In genomic region chr8:26227529-26227895, GRCm38 (mm10) we compare ENCODE assay signal across 20 mouse cellular contexts.
DNase-seq lines count a peak whose midpoint lies in the region; ATAC-seq lines count a peak whose summit lies in the region.
"Had no signal": no experiment of that assay in that cellular context is flagged by ENCODE, and none has a peak within 500 bp of the region (broad histone marks: within the 10 kb centered on the region; RNA-seq: fewer than 3 reads in every experiment).

No protein-coding gene starts in this region.

- 21% methylated on average over 5 of the region's 5 CpGs for WGBS in embryonic facial prominence, embryonic 12.5 days
- WGBS in embryonic facial prominence, embryonic 10.5 days = 38% methylated on average over 5 of the region's 5 CpGs
- WGBS in limb, embryonic 11.5 days = 33% methylated on average over 5 of the region's 5 CpGs
- WGBS in intestine, embryonic 15.5 days = 42% methylated on average over 5 of the region's 5 CpGs

- no peak overlapping the region for H3K4me3 ChIP-seq in embryonic facial prominence, embryonic 12.5 days
- no peak overlapping the region for H3K4me3 ChIP-seq in embryonic facial prominence, embryonic 10.5 days
- H3K4me3 ChIP-seq in limb, embryonic 11.5 days (ENCODE audit: low read depth, low read length) = no peak overlapping the region
- H3K4me3 ChIP-seq in intestine, embryonic 15.5 days (replicated peaks) = no peak overlapping the region
- H3K4me3 ChIP-seq: hindbrain, embryonic 10.5 days; hindbrain, embryonic 15.5 days; liver, embryonic 15.5 days had no signal

- no peak for ATAC-seq in embryonic facial prominence, embryonic 12.5 days (ENCODE audit: insufficient number of reproducible peaks, insufficient read depth, low FRiP score, low TSS enrichment)
- no peak for ATAC-seq in limb, embryonic 11.5 days (ENCODE audit: insufficient number of reproducible peaks, low FRiP score, low TSS enrichment, low read depth)
- ATAC-seq in intestine, embryonic 15.5 days = no peak
- ATAC-seq: forebrain, embryonic 14.5 days; inflammation-experienced regulatory T-cells, adult 6 months had no signal

- DNase-seq in embryonic facial prominence, embryonic 10.5 days (ENCODE audit: low spot score) = no peak
- DNase-seq in kidney, adult 9 months = peak; percentile 38
- no peak for DNase-seq in kidney, postnatal 10 days
- DNase-seq in kidney, postnatal 36 days = peak; percentile 29 to 51
- peak; percentile 40 for DNase-seq in limb, embryonic 11.5 days (ENCODE audit: low spot score)
- DNase-seq: adrenal gland, postnatal 25 days; B cell, adult 2 months; cerebellum, adult 18-20 months; heart, postnatal 14 days; lung, postnatal 14 days; midbrain, embryonic 14.5 days; thymus, postnatal 4 days had no signal

- no peak overlapping the region for H3K9ac ChIP-seq in embryonic facial prominence, embryonic 12.5 days
- H3K9ac ChIP-seq in limb, embryonic 11.5 days (ENCODE audit: low read length) = no peak overlapping the region
- no peak overlapping the region for H3K9ac ChIP-seq in intestine, embryonic 15.5 days
- H3K9ac ChIP-seq: hindbrain, embryonic 15.5 days; liver, embryonic 15.5 days; lung, embryonic 14.5 days had no signal

- H3K4me1 ChIP-seq in embryonic facial prominence, embryonic 12.5 days = peaks cover 13% of the 10 kb centered on the region
- H3K4me1 ChIP-seq in embryonic facial prominence, embryonic 10.5 days = peaks cover 37% of the 10 kb centered on the region
- peaks cover 13% of the 10 kb centered on the region for H3K4me1 ChIP-seq in limb, embryonic 11.5 days (ENCODE audit: control insufficient read depth, insufficient read depth, low read length)
- no peaks in the 10 kb centered on the region for H3K4me1 ChIP-seq in intestine, embryonic 15.5 days (replicated peaks)
- H3K4me1 ChIP-seq: hindbrain, embryonic 15.5 days; liver, embryonic 15.5 days had no signal

- H3K9me3 ChIP-seq in embryonic facial prominence, embryonic 12.5 days = no peaks in the 10 kb centered on the region
- no peaks in the 10 kb centered on the region for H3K9me3 ChIP-seq in embryonic facial prominence, embryonic 10.5 days
- no peaks in the 10 kb centered on the region for H3K9me3 ChIP-seq in limb, embryonic 11.5 days (ENCODE audit: control insufficient read depth, low read length)
- H3K9me3 ChIP-seq in intestine, embryonic 15.5 days = no peaks in the 10 kb centered on the region
- H3K9me3 ChIP-seq: hindbrain, embryonic 10.5 days; hindbrain, embryonic 15.5 days; liver, embryonic 15.5 days had no signal

- H3K27me3 ChIP-seq in embryonic facial prominence, embryonic 12.5 days = 0 out of 2 replicates have a peak, but pooled peaks cover 2% of the 10 kb centered on the region
- H3K27me3 ChIP-seq in embryonic facial prominence, embryonic 10.5 days (replicated peaks; ENCODE audit: low read depth, poor library complexity, severe bottlenecking) = peaks cover 16% of the 10 kb centered on the region
- no peaks in the 10 kb centered on the region for H3K27me3 ChIP-seq in limb, embryonic 11.5 days (ENCODE audit: control insufficient read depth, insufficient read depth, low read length)
- H3K27me3 ChIP-seq in intestine, embryonic 15.5 days (replicated peaks) = no peaks in the 10 kb centered on the region
- H3K27me3 ChIP-seq: hindbrain, embryonic 15.5 days; liver, embryonic 15.5 days had no signal

- H3K4me2 ChIP-seq in embryonic facial prominence, embryonic 12.5 days (replicated peaks) = 0 out of 2 replicates have a peak overlapping the region, but pooled peaks have one; percentile 6
- no peak overlapping the region for H3K4me2 ChIP-seq in limb, embryonic 11.5 days (ENCODE audit: low read depth, severe bottlenecking)
- H3K4me2 ChIP-seq in intestine, embryonic 15.5 days (replicated peaks) = no peak overlapping the region
- H3K4me2 ChIP-seq: hindbrain, embryonic 15.5 days; liver, embryonic 15.5 days had no signal

- no peaks in the 10 kb centered on the region for H3K36me3 ChIP-seq in embryonic facial prominence, embryonic 12.5 days
- H3K36me3 ChIP-seq in embryonic facial prominence, embryonic 10.5 days (replicated peaks) = no peaks in the 10 kb centered on the region
- no peaks in the 10 kb centered on the region for H3K36me3 ChIP-seq in limb, embryonic 11.5 days (ENCODE audit: control insufficient read depth, insufficient read depth, low read length)
- H3K36me3 ChIP-seq in intestine, embryonic 15.5 days = no peaks in the 10 kb centered on the region
- H3K36me3 ChIP-seq: hindbrain, embryonic 10.5 days; hindbrain, embryonic 15.5 days; liver, embryonic 15.5 days had no signal

- no peak overlapping the region for H3K27ac ChIP-seq in embryonic facial prominence, embryonic 12.5 days
- H3K27ac ChIP-seq in embryonic facial prominence, embryonic 10.5 days (replicated peaks) = no peak overlapping the region
- H3K27ac ChIP-seq in limb, embryonic 11.5 days (replicated peaks; ENCODE audit: low read depth, low read length) = no peak overlapping the region
- H3K27ac ChIP-seq in intestine, embryonic 15.5 days = no peak overlapping the region
- H3K27ac ChIP-seq: hindbrain, embryonic 10.5 days; hindbrain, embryonic 15.5 days; liver, embryonic 15.5 days had no signal

Comparison
In these comparisons a context has a peak if more than half of its experiments do, and no peak if none do; other contexts are left out.
1. DNase-seq: peak in kidney, adult 9 months (single experiment), kidney, postnatal 36 days (2 of 2) and limb, embryonic 11.5 days (single experiment); none in embryonic facial prominence, embryonic 10.5 days (single experiment) and kidney, postnatal 10 days (single experiment).